Mouse (Mus musculus) intestine, embryonic 14.5 days (tissue): Measurements from ENCODE around the gene Oit1. TPM values are rescaled to one million over a fixed set of nuclear protein-coding genes. Genes with fewer than 3 reads are reported as not detected.

Experiments used
- ATAC-seq: fragments of 200-750 bp; cut with Nextera tagmentation; replicated peaks from 2 replicates; pipeline ENCODE4 v1.8.0; 2017; ENCODE audit warnings: low read depth, moderate number of reproducible peaks, moderate TSS enrichment, moderate library complexity; ENCODE audit not compliant: low FRiP score, low TSS enrichment
- DNase-seq: peaks from one replicate; pipeline ENCODE4 v3.0.0-alpha.2; 2018; ENCODE audit warnings: low spot score
- H3K27ac ChIP-seq: fragments of 300-500 bp; sonication (generic); 2 replicates; pipeline ENCODE4 v1.5.1; 2014; ENCODE audit warnings: low read depth, mild to moderate bottlenecking, control low read depth
- H3K27me3 ChIP-seq: fragments of 300-500 bp; sonication (generic); replicated peaks from 2 replicates; pipeline ENCODE4 v1.6.1; 2014; ENCODE audit warnings: low read length, control low read depth; ENCODE audit not compliant: control insufficient read depth, insufficient read depth
- H3K36me3 ChIP-seq: fragments of 300-500 bp; sonication (generic); 2 replicates; pipeline ENCODE4 v1.6.1; 2014; ENCODE audit warnings: low read length, control low read depth; ENCODE audit not compliant: control insufficient read depth, insufficient read depth
- H3K4me1 ChIP-seq: fragments of 300-500 bp; sonication (generic); replicated peaks from 2 replicates; pipeline ENCODE4 v1.6.1; 2014; ENCODE audit warnings: low read length, control low read depth, mixed read lengths; ENCODE audit not compliant: control insufficient read depth, insufficient read depth
- H3K4me2 ChIP-seq: fragments of 300-500 bp; sonication (generic); 2 replicates; pipeline ENCODE4 v1.6.1; 2014; ENCODE audit warnings: low read length
- H3K4me3 ChIP-seq: fragments of 300-500 bp; sonication (generic); 2 replicates; pipeline ENCODE4 v1.5.1; 2014; ENCODE audit warnings: low read depth, low read length, control low read depth, mixed read lengths
- H3K9ac ChIP-seq: fragments of 300-500 bp; sonication (generic); 2 replicates; pipeline ENCODE4 v1.6.1; 2014; ENCODE audit warnings: mild to moderate bottlenecking, low read length
- H3K9me3 ChIP-seq: fragments of 300-500 bp; sonication (generic); 2 replicates; pipeline ENCODE4 v1.6.1; 2016; ENCODE audit warnings: low read length, control low read depth; ENCODE audit not compliant: control insufficient read depth
- WGBS: fragments of 180-500 bp; shearing (Covaris S2); extraction: QIAGEN DNeasy Blood & Tissue Kit; methylation state at CpG from one replicate; pipeline ENCODE4 v1.1.7; 2014; 5-methylcytosine and 5-hydroxymethylcytosine counted together
- polyA plus RNA-seq: library from polyadenylated mRNA; unstranded; fragments of >200 nt; fragmentation: Nextera tagmentation; extraction: Ambion mirVana; gene quantifications from 2 replicates; pipeline ENCODE4 v1.2.1, GENCODE M21; 2014

Oit1 gene
- polyA plus RNA-seq, 1 experiment from 2014 or later: 1.9 TPM

- no peaks in the 10 kb centered on the region for H3K9me3 ChIP-seq
- no peak overlapping the region for H3K27ac ChIP-seq
- WGBS: 84% methylated on average over 14 of the region's 14 CpGs
- H3K36me3 ChIP-seq: no peaks in the 10 kb centered on the region
- H3K4me1 ChIP-seq: no peaks in the 10 kb centered on the region
- ATAC-seq (no peak), DNase-seq (no peak)
- H3K4me3 ChIP-seq: no peak overlapping the region
- H3K27me3 ChIP-seq: no peaks in the 10 kb centered on the region
- no peak overlapping the region for H3K4me2 ChIP-seq
- H3K9ac ChIP-seq: no peak overlapping the region
Observed at GRCm38 (mm10) chr14:8331307-8331905, 47.1 kb downstream of the Oit1 start.

- no peaks in the 10 kb centered on the region for H3K27me3 ChIP-seq
- no peak overlapping the region for H3K4me2 ChIP-seq
- DNase-seq (no peak), ATAC-seq (no peak)
- H3K27ac ChIP-seq: no peak overlapping the region
- no peaks in the 10 kb centered on the region for H3K4me1 ChIP-seq
- H3K36me3 ChIP-seq: no peaks in the 10 kb centered on the region
- no peak overlapping the region for H3K9ac ChIP-seq
- no peaks in the 10 kb centered on the region for H3K9me3 ChIP-seq
- H3K4me3 ChIP-seq: no peak overlapping the region
- 66% methylated on average over 6 of the region's 6 CpGs for WGBS
Observed at GRCm38 (mm10) chr14:8330390-8330789, 48.2 kb downstream of the Oit1 start.

GRCm38 (mm10) chr14:8329552-8329951 is 49.0 kb downstream of the Oit1 start:
- Histone ChIP-seq H3K36me3 (no peaks in the 10 kb centered on the region), H3K9ac (no peak overlapping the region), H3K4me2 (no peak overlapping the region), H3K27me3 (no peaks in the 10 kb centered on the region), H3K4me1 (no peaks in the 10 kb centered on the region), H3K27ac (no peak overlapping the region), H3K9me3 (no peaks in the 10 kb centered on the region), H3K4me3 (no peak overlapping the region)
- no peak for DNase-seq
- WGBS: 83% methylated on average over 4 of the region's 4 CpGs
- no peak for ATAC-seq

GRCm38 (mm10) chr14:8327371-8327770 is 51.2 kb downstream of the Oit1 start:
- whole genome bisulfite sequencing: 61% methylated on average over 1 of the region's 1 CpGs
- no peak overlapping the region for H3K27ac ChIP-seq

GRCm38 (mm10) chr14:8326961-8327360 is 51.6 kb downstream of the Oit1 start:
- Histone ChIP-seq H3K27me3 (no peaks in the 10 kb centered on the region), H3K4me2 (no peak overlapping the region), H3K27ac (no peak overlapping the region), H3K4me3 (no peak overlapping the region), H3K4me1 (no peaks in the 10 kb centered on the region), H3K9ac (no peak overlapping the region), H3K9me3 (no peaks in the 10 kb centered on the region), H3K36me3 (no peaks in the 10 kb centered on the region)
- DNase-seq (no peak), ATAC-seq (no peak)

More at GRCm38 (mm10) chr14:8327371-8327770, 51.2 kb downstream of the Oit1 start:
- Histone ChIP-seq H3K4me2 (no peak overlapping the region), H3K9ac (no peak overlapping the region), H3K36me3 (no peaks in the 10 kb centered on the region), H3K9me3 (no peaks in the 10 kb centered on the region), H3K27me3 (no peaks in the 10 kb centered on the region), H3K4me1 (no peaks in the 10 kb centered on the region), H3K4me3 (no peak overlapping the region)
- DNase-seq (no peak), ATAC-seq (no peak)

GRCm38 (mm10) chr14:8325746-8326145 is 52.8 kb downstream of the Oit1 start:
- H3K4me2 ChIP-seq: no peak overlapping the region
- no peak overlapping the region for H3K27ac ChIP-seq
- H3K36me3 ChIP-seq: no peaks in the 10 kb centered on the region
- no peak overlapping the region for H3K4me3 ChIP-seq
- no peaks in the 10 kb centered on the region for H3K9me3 ChIP-seq
- DNase-seq (no peak), ATAC-seq (no peak)
- H3K9ac ChIP-seq: no peak overlapping the region
- H3K27me3 ChIP-seq: no peaks in the 10 kb centered on the region
- no peaks in the 10 kb centered on the region for H3K4me1 ChIP-seq
- WGBS: 83% methylated on average over 4 of the region's 4 CpGs

GRCm38 (mm10) chr14:8320528-8320927 is 58.0 kb downstream of the Oit1 start:
- ATAC-seq: no peak
- Histone ChIP-seq H3K9me3 (no peaks in the 10 kb centered on the region), H3K4me3 (no peak overlapping the region), H3K4me1 (peaks cover 9% of the 10 kb centered on the region; the same call in 1 of the 2 replicates), H3K27me3 (peaks cover 36% of the 10 kb centered on the region), H3K4me2 (no peak overlapping the region), H3K9ac (no peak overlapping the region), H3K36me3 (no peaks in the 10 kb centered on the region), H3K27ac (no peak overlapping the region)
- WGBS: 81% methylated on average over 3 of the region's 3 CpGs
- DNase-seq: no peak

- Histone ChIP-seq H3K4me1 (peaks cover 9% of the 10 kb centered on the region; the same call in 1 of the 2 replicates), H3K27ac (no peak within 1 kb of the TSS), H3K27me3 (peaks cover 42% of the 10 kb centered on the region), H3K9me3 (no peaks in the 10 kb centered on the region), H3K9ac (no peak within 1 kb of the TSS), H3K4me2 (peak within 1 kb of the TSS; percentile 44), H3K4me3 (peak within 1 kb of the TSS; percentile 23), H3K36me3 (no peaks in the 10 kb centered on the region)
- DNase-seq (peak; percentile 57), ATAC-seq (peak; percentile 66; the same call in 1 of the 2 replicates)
- WGBS: 9% methylated on average over 41 of the region's 41 CpGs
Observed at GRCm38 (mm10) chr14:8317194-8318097, 61.1 kb downstream of the Oit1 start, which contains the start of gene Fam107a. TSS of gene Fam107a (minus strand) at chr14:8318023.
